Mouse (Mus musculus): ENCODE measurements around the gene Sox5. TPM values are rescaled to one million over a fixed set of nuclear protein-coding genes. Genes with fewer than 3 reads are reported as not detected.

The Sox5 gene
- total and polyA plus RNA-seq, 3 experiments = 0.08 to 0.47 (median 0.46) TPM

GRCm38 (mm10) chr6:144389333-144390054, 392.3 kb downstream of the Sox5 start:
- Histone ChIP-seq H3K79me2 (replicated peaks; ENCODE audit: control insufficient read depth, extremely low read depth, insufficient read depth, poor library complexity, severe bottlenecking) (no peaks in the 10 kb centered on the region), H3K36me3 (replicated peaks in 1 of 2; ENCODE audit: control insufficient read depth in 1 of 2, insufficient read depth in 1 of 2, low read length in 1 of 2) (no peaks in the 10 kb centered on the region), H3K9me3 (replicated peaks; ENCODE audit: low read length) (no peaks in the 10 kb centered on the region), H3K9ac (ENCODE audit: insufficient read depth, low read depth) (no peak overlapping the region), H3K27ac (ENCODE audit: insufficient read depth, low read depth) (no peak overlapping the region), H3K4me3 (replicated peaks in 1 of 3; ENCODE audit: low read depth in 2 of 3, low read length in 2 of 3, poor library complexity in 1 of 3) (no peak overlapping the region), H3K27me3 (replicated peaks) (no peaks in the 10 kb centered on the region), H3K4me1 (ENCODE audit: control insufficient read depth in 1 of 2, insufficient read depth in 2 of 2) (no peaks in the 10 kb centered on the region), H3K4me2 (ENCODE audit: insufficient read depth, low read depth, poor library complexity, severe bottlenecking) (no peak overlapping the region)
- TF ChIP-seq MAX (IDR thresholded peaks at IDR 0.05; ENCODE audit: low read length) (no peak), IRF4 (IDR thresholded peaks at IDR 0.05; ENCODE audit: low read depth, low read length) (no peak), SMC3 (IDR thresholded peaks at IDR 0.05; ENCODE audit: low read depth, low read length) (no peak), NELFE (IDR thresholded peaks at IDR 0.05; ENCODE audit: low read depth, low read length) (no peak), KAT2A (IDR thresholded peaks at IDR 0.05; ENCODE audit: insufficient replicate concordance, low read length) (no peak), MEF2A (IDR thresholded peaks at IDR 0.05; ENCODE audit: borderline replicate concordance, low read depth, low read length) (no peak), MAFK (IDR thresholded peaks at IDR 0.05; ENCODE audit: insufficient replicate concordance, low read length) (no peak)
- dilution Hi-C loops (cut with MboI; ENCODE audit: extremely low pct_ligation_motif_present, extremely low pct_unique_long_range_greater_than_20kb, low sequenced_read_pairs) = no loop called here
- DNase-seq (ENCODE audit: extremely low read depth) = no peak
- in situ Hi-C loops (cut with MboI; ENCODE audit: low pct_ligation_motif_present, low pct_unique_long_range_greater_than_20kb, low sequenced_read_pairs) = no loop called here

DNA sequence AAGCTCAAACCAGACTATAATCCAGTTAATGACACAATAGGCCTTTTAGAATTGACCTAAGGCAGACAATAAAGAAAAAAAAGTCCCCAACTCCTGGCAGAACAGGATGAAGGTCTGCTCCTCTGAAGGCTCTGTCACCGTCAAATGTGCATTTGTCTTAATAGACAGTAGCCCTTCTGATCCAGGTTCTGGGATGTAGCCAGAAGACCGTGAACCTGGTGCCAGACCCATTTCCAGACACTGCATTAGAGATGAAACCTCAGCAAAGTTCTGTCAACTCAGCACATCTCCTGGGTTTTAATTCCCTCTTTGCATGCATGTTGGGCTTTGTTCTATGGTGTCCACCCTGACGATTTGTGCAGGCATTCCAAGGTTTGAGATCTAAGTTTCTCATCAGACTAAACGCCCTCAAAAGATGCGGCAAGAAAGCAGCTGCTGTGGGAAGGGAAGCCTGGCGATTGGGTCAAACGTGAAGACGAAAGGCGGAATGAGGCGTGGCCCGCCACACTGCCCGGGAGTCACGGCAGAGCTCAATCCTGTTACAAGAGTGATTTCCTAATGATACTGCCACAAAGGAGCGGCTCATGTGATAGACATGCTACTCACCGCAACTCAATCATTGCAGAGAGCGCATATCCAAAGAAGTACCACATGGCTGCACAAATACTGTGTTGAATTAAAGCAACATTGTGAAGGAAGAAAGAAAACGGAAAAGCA, 394.1 kb downstream of the Sox5 start:
- no peak for DNase-seq (ENCODE audit: extremely low read depth)
- TF ChIP-seq ZMIZ1 (IDR thresholded peaks at IDR 0.05; ENCODE audit: low read depth, low read length) (no peak), RCOR1 (conservative IDR thresholded peaks at IDR 0.05; ENCODE audit: low read depth, low read length) (no peak), ZKSCAN1 (IDR thresholded peaks at IDR 0.05; ENCODE audit: borderline replicate concordance, low read depth, low read length) (no peak), MAZ (IDR thresholded peaks at IDR 0.05; ENCODE audit: low read depth, low read length) (no peak), SMC3 (IDR thresholded peaks at IDR 0.05; ENCODE audit: low read depth, low read length) (no peak), ZNF384 (IDR thresholded peaks at IDR 0.05; ENCODE audit: low read depth, low read length) (no peak), CHD2 (IDR thresholded peaks at IDR 0.05; ENCODE audit: low read length) (no peak), NELFE (IDR thresholded peaks at IDR 0.05; ENCODE audit: low read depth, low read length) (no peak), MXI1 (IDR thresholded peaks at IDR 0.05; ENCODE audit: low read depth, low read length) (no peak), GABPA (IDR thresholded peaks at IDR 0.05; ENCODE audit: insufficient replicate concordance, low read depth, low read length) (no peak), NRF1 (IDR thresholded peaks at IDR 0.05; ENCODE audit: low read depth, low read length) (no peak), CTCF (conservative IDR thresholded peaks at IDR 0.05 in 1 of 2, IDR thresholded peaks at IDR 0.05 in 1 of 2; ENCODE audit: low read depth in 2 of 2, low read length in 2 of 2) (no peak), PAX5 (IDR thresholded peaks at IDR 0.05; ENCODE audit: low read length) (no peak), UBTF (IDR thresholded peaks at IDR 0.05; ENCODE audit: low read depth, low read length) (no peak), BHLHE40 (IDR thresholded peaks at IDR 0.05; ENCODE audit: low read depth, low read length) (no peak)
- H3K9ac ChIP-seq (ENCODE audit: insufficient read depth, low read depth) = no peak overlapping the region
- no peak overlapping the region for H3K4me2 ChIP-seq (ENCODE audit: insufficient read depth, low read depth, poor library complexity, severe bottlenecking)
- H3K9me3 ChIP-seq (replicated peaks; ENCODE audit: low read length) = no peaks in the 10 kb centered on the region
- dilution Hi-C loops (cut with MboI; ENCODE audit: extremely low pct_ligation_motif_present, extremely low pct_unique_long_range_greater_than_20kb, low sequenced_read_pairs) (no loop called here), in situ Hi-C loops (cut with MboI; ENCODE audit: low pct_ligation_motif_present, low pct_unique_long_range_greater_than_20kb, low sequenced_read_pairs) (no loop called here)
- no peak overlapping the region for H3K4me3 ChIP-seq (replicated peaks in 1 of 3; ENCODE audit: low read depth in 2 of 3, low read length in 2 of 3, poor library complexity in 1 of 3)
- no peaks in the 10 kb centered on the region for H3K36me3 ChIP-seq (replicated peaks in 1 of 2; ENCODE audit: control insufficient read depth in 1 of 2, insufficient read depth in 1 of 2, low read length in 1 of 2)
- no peaks in the 10 kb centered on the region for H3K79me2 ChIP-seq (replicated peaks; ENCODE audit: control insufficient read depth, extremely low read depth, insufficient read depth, poor library complexity, severe bottlenecking)
- H3K27me3 ChIP-seq (replicated peaks) = no peaks in the 10 kb centered on the region
- no peak overlapping the region for H3K27ac ChIP-seq (ENCODE audit: insufficient read depth, low read depth)
- H3K4me1 ChIP-seq (ENCODE audit: control insufficient read depth in 1 of 2, insufficient read depth in 2 of 2) = no peaks in the 10 kb centered on the region

Data from CH12.LX (cell line).